Mouse (Mus musculus) kidney, postnatal 0 days (tissue): ENCODE measurements around the gene Pard6b. TPM values are rescaled to one million over a fixed set of nuclear protein-coding genes. Genes with fewer than 3 reads are reported as not detected.

Experiments
- ATAC-seq: fragments of 200-750 bp; cut with Nextera tagmentation; replicated peaks from 2 replicates; pipeline ENCODE4 v1.8.0; 2017; ENCODE audit warnings: low read depth, moderate number of reproducible peaks, moderate TSS enrichment, moderate library complexity; ENCODE audit not compliant: low FRiP score
- DNase-seq: peaks from one replicate; pipeline ENCODE4 v3.0.0-alpha.2; 2016; ENCODE audit warnings: low spot score
- H3K27ac ChIP-seq: fragments of 300-500 bp; sonication (generic); 2 replicates; pipeline ENCODE4 v1.5.1; 2014; ENCODE audit warnings: mild to moderate bottlenecking
- H3K27me3 ChIP-seq: fragments of 300-500 bp; sonication (generic); 2 replicates; pipeline ENCODE4 v1.6.1; 2014; ENCODE audit warnings: low read length, mixed read lengths; ENCODE audit not compliant: insufficient read depth
- H3K36me3 ChIP-seq: fragments of 300-500 bp; sonication (generic); 2 replicates; pipeline ENCODE4 v1.6.1; 2014; ENCODE audit warnings: low read length, mixed read lengths; ENCODE audit not compliant: insufficient read depth
- H3K4me1 ChIP-seq: fragments of 300-500 bp; sonication (generic); replicated peaks from 2 replicates; pipeline ENCODE4 v1.6.1; 2014; ENCODE audit warnings: antibody characterized with exemption, low read length, mixed read lengths; ENCODE audit not compliant: insufficient read depth
- H3K4me2 ChIP-seq: fragments of 300-500 bp; sonication (generic); 2 replicates; pipeline ENCODE4 v1.6.1; 2014; ENCODE audit warnings: mild to moderate bottlenecking, low read length, moderate library complexity, mixed read lengths
- H3K4me3 ChIP-seq: fragments of 300-500 bp; sonication (generic); replicated peaks from 2 replicates; pipeline ENCODE4 v1.5.1; 2014; ENCODE audit warnings: low read depth, low read length
- H3K9ac ChIP-seq: fragments of 300-500 bp; sonication (generic); 2 replicates; pipeline ENCODE4 v1.6.1; 2014; ENCODE audit warnings: low read depth, low read length
- H3K9me3 ChIP-seq: fragments of 300-500 bp; sonication (generic); replicated peaks from 2 replicates; pipeline ENCODE4 v1.6.1; 2016; ENCODE audit warnings: low read length, inconsistent platforms, mixed read lengths
- CTCF ChIP-seq: IDR thresholded peaks from 2 replicates; pipeline ENCODE4 v1.5.1; 2016; ENCODE audit warnings: antibody characterized with exemption, low read depth, mild to moderate bottlenecking, moderate library complexity
- WGBS: fragments of 180-500 bp; shearing (Covaris S2); extraction: QIAGEN DNeasy Blood & Tissue Kit; methylation state at CpG from one replicate; pipeline ENCODE4 v1.1.7; 2014; 5-methylcytosine and 5-hydroxymethylcytosine counted together
- polyA plus RNA-seq: library from polyadenylated mRNA; unstranded; fragments of >200 nt; fragmentation: Nextera tagmentation; extraction: Ambion mirVana; gene quantifications from 2 replicates; pipeline ENCODE4 v1.2.1, GENCODE M21; 2015

Gene Pard6b
- polyA plus RNA-seq: 28.6 and 29.6 TPM in 2 replicates

GRCm38 (mm10) chr2:168080431-168081246 lies at the start of gene Pard6b:
Gene Pard6b (plus strand): TSS chr2:168081004.
- 0 out of 2 replicates have a peak, but pooled peaks cover 3% of the 10 kb centered on the region for H3K27me3 ChIP-seq
- TF ChIP-seq CTCF: no peak
- peak within 1 kb of the TSS; percentile 88 for H3K9ac ChIP-seq
- H3K9me3 ChIP-seq: no peaks in the 10 kb centered on the region
- H3K27ac ChIP-seq: peak within 1 kb of the TSS; percentile 93
- peak within 1 kb of the TSS; percentile 84 for H3K4me2 ChIP-seq
- WGBS: under 1% methylated on average over 94 of the region's 110 CpGs
- peak within 1 kb of the TSS; percentile 73 for H3K4me3 ChIP-seq
- no peaks in the 10 kb centered on the region for H3K36me3 ChIP-seq
- peak; percentile 90 for ATAC-seq
- peak; percentile 97 for DNase-seq
- H3K4me1 ChIP-seq: peaks cover 28% of the 10 kb centered on the region

- WGBS: 92% methylated on average over 2 of the region's 2 CpGs
- Histone ChIP-seq H3K36me3 (0 out of 2 replicates have a peak, but pooled peaks cover 3% of the 10 kb centered on the region), H3K9me3 (no peaks in the 10 kb centered on the region), H3K27ac (no peak overlapping the region), H3K4me2 (no peak overlapping the region), H3K4me1 (peaks cover 5% of the 10 kb centered on the region; the same call in 1 of the 2 replicates), H3K9ac (no peak overlapping the region), H3K4me3 (no peak overlapping the region), H3K27me3 (no peaks in the 10 kb centered on the region)
- DNase-seq: no peak
- no peak for TF ChIP-seq CTCF
- ATAC-seq: no peak
Measured at GRCm38 (mm10) chr2:168031842-168032241, 49.0 kb upstream of the Pard6b start.

- Histone ChIP-seq H3K9ac (no peak overlapping the region), H3K36me3 (0 out of 2 replicates have a peak, but pooled peaks cover 1% of the 10 kb centered on the region), H3K4me1 (peaks cover 6% of the 10 kb centered on the region; the same call in 1 of the 2 replicates), H3K4me2 (no peak overlapping the region), H3K4me3 (no peak overlapping the region), H3K27ac (no peak overlapping the region), H3K27me3 (no peaks in the 10 kb centered on the region), H3K9me3 (no peaks in the 10 kb centered on the region)
- DNase-seq: no peak
- no peak for TF ChIP-seq CTCF
- ATAC-seq: no peak
- WGBS: 42% methylated on average over 10 of the region's 10 CpGs
Measured at GRCm38 (mm10) chr2:168033905-168034304, 46.9 kb upstream of the Pard6b start.

GRCm38 (mm10) chr2:168035907-168036306 lies 44.9 kb upstream of the Pard6b start:
- H3K27ac ChIP-seq: no peak overlapping the region
- DNase-seq: no peak
- 87% methylated on average over 6 of the region's 6 CpGs for WGBS
- no peaks in the 10 kb centered on the region for H3K27me3 ChIP-seq
- no peak overlapping the region for H3K9ac ChIP-seq
- no peaks in the 10 kb centered on the region for H3K36me3 ChIP-seq
- H3K4me3 ChIP-seq: no peak overlapping the region
- no peak overlapping the region for H3K4me2 ChIP-seq
- peaks cover 6% of the 10 kb centered on the region; the same call in 1 of the 2 replicates for H3K4me1 ChIP-seq
- TF ChIP-seq CTCF: no peak
- ATAC-seq: no peak
- no peaks in the 10 kb centered on the region for H3K9me3 ChIP-seq

- no peaks in the 10 kb centered on the region for H3K27me3 ChIP-seq
- peak; percentile 61 for DNase-seq
- H3K4me3 ChIP-seq: no peak overlapping the region
- no peaks in the 10 kb centered on the region for H3K9me3 ChIP-seq
- ATAC-seq: no peak
- H3K27ac ChIP-seq: peak overlapping the region; percentile 42; the same call in 1 of the 2 replicates
- H3K4me2 ChIP-seq: no peak overlapping the region
- H3K36me3 ChIP-seq: no peaks in the 10 kb centered on the region
- no peak for TF ChIP-seq CTCF
- 20% methylated on average over 3 of the region's 3 CpGs for WGBS
- no peak overlapping the region for H3K9ac ChIP-seq
- H3K4me1 ChIP-seq: peaks cover 6% of the 10 kb centered on the region; the same call in 1 of the 2 replicates
Measured at GRCm38 (mm10) chr2:168037063-168037462, 43.7 kb upstream of the Pard6b start.

- H3K36me3 ChIP-seq: no peaks in the 10 kb centered on the region
- no peaks in the 10 kb centered on the region for H3K27me3 ChIP-seq
- H3K4me1 ChIP-seq: peaks cover 7% of the 10 kb centered on the region; the same call in 1 of the 2 replicates
- TF ChIP-seq CTCF: no peak
- H3K27ac ChIP-seq: no peak overlapping the region
- H3K4me2 ChIP-seq: no peak overlapping the region
- H3K9me3 ChIP-seq: no peaks in the 10 kb centered on the region
- DNase-seq (no peak), ATAC-seq (no peak)
- H3K9ac ChIP-seq: no peak overlapping the region
- H3K4me3 ChIP-seq: no peak overlapping the region
- 52% methylated on average over 3 of the region's 3 CpGs for WGBS
Measured at GRCm38 (mm10) chr2:168040751-168041150, 40.1 kb upstream of the Pard6b start.
